Mouse (Mus musculus) right cerebral cortex, postnatal 14 days (tissue): ENCODE data around the gene F3.
"Not testable (repeated sequence)": the region's sequence is repeated elsewhere in the genome, so short reads cannot be mapped to it uniquely, and the experiment has no call there.

Source experiments
- DNase-seq: peaks from one replicate; pipeline ENCODE4 v3.0.0; 2022

The F3 gene

DNA sequence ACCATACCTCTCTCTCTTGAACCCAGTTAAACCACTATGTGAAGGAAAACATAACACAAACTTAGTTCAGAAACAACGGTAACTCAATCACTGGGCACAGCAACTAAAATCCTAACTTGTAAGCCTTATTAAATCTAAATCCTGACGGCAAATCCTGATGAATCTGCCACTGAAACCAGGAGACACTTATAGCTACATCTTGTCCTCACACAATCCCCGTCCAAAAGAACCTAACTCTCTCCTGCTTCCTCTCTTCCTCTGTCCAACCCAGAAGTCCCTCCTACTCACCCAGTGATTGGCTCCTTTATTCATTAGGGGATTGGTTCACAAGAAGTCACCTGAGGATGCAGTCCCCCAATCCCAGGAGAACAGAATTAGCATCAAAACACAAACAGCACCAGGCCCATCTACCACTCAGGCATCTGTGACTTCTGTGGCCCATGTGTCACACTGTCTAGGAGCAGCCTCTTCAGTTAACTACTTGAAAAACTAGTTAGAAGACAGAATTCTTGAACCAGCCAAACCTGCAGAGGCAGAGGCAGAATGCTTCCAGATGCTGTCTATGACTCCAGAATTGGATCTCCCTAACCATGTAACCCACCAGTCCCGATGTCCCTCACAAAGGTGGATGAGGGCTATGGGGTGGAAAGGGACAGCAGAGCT lies 18.0 kb downstream of the F3 start:
- not testable (repeated sequence) for DNase-seq

DNA sequence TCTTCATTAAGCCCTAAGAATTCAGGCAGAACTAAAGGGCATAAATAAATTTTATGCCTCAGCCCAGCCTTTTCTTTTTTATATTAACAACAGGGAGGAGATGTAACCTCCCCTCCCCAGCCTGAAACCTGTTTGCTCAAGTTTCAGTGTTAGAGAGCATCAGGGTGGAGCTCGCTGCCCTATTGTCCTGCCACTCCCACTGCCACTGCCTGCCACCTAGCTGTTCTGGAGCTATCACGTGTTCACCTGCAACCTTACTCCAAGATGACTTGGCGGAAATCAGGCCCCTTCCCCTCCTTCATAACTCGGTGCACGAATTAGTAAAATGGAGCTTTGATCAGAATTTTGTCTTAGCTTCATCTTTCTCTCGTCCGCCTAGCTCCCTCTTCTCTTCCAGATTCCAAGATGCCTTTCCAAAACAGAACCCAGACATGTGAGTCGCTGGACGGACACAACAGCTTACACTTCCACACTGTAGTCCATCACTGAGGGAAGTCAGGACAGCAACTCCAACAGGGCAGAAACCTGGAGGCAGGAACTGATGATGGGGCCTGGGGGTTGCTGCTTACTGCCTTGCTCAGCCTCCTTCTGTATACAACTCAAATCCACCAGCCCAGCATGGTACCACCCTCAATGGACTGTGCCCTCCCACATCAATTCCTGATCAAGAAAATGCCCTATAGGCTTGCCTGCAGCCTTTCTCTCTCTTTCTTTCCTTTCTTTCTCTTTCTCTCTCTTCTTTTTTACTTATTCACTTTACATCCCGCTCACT lies 31.2 kb downstream of the F3 start:
- not testable (repeated sequence) for DNase-seq

DNA sequence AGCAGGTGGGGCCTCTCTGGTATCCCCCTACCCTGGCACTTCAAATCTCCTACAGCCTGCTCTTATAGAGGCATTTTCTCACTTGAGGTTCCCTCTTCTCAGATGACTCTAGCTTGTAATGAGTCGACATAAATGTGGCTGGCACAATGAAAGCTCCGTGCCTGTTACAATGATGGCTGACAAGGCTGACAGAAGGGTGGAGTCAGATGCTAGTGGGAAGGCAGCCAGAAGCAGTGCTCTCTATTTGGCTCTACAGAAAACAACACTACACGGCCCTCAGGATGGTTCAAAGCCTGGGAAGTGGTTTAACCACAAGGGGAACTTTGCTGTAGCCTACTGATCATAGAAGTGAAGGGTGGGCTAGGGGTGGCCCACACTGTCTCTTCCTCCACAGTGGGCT lies 31.8 kb downstream of the F3 start:
- DNase-seq: no peak

DNA sequence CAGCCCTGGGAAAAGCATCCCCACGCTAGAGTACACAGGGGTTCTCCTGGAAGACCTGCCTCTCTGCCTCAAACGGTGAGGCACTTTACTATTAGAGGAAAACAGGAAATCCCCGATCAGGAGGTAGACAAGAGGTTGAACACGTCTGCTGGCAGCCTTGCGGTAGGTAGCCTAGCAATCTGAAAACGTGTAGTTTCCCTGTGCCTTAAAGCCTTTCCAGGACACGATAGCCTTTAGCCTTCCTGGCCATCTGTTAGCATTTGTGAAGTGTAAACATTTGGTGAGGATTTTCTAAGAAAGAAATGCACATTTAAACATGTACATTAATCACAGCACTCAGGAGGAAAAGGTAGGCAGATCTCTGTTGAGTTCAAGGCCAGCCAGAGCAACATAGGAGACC lies 35.0 kb downstream of the F3 start:
- DNase-seq: no peak

DNA sequence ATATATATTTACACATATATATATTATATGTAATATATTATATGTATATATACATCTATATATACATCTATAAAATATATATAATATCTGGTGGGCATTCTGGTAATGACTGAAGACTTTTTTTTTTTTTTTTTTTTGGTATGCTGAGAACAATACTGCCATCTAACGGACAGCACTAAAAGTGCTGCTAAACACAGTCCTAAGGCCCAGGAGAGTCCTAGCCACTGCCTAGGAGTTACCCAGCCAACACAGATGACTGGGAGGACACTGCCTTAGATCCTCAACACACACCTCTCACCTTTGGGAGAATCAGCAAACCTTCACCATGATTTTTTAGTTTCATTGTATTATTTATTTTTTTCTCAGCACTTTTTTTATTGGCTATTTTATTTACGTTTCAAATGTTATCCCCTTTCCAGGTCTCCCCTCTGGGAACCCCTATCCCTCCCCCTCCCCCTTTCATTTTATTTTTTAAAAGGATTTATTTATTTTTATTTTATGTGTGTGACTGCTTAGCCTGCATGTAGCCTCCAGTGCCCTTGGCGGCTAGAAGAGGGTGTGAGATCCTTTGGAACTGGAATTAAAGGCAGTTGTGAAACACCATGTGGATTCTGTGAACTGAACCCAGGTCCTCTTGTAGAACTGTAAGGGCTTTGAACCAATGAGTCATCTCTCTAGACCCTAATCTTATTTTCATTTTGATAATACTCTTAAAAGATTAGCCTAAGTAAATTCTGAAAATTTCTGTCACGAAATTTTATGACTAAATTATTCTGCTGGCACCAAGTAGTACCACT lies 38.9 kb downstream of the F3 start:
- no peak for DNase-seq

DNA sequence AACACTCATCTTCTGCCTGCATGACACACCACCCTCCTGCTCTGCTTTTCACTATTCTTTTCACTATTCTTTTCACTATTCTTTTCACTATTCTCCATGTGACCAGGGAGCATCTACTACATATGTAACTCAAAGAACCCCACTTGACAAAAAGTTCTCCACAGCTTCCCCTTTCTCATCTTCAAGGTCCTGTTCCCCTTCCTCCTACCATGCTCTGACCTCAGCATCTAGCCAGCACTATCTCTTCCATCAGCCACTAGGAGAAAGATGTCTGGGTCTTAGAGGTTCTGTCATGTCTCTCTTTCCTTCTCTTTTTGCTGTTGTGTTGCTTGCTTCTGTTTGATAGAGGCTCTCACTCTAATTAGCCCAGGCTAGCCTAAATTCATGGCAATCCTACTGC lies 42.7 kb downstream of the F3 start:
- DNase-seq: no peak

DNA sequence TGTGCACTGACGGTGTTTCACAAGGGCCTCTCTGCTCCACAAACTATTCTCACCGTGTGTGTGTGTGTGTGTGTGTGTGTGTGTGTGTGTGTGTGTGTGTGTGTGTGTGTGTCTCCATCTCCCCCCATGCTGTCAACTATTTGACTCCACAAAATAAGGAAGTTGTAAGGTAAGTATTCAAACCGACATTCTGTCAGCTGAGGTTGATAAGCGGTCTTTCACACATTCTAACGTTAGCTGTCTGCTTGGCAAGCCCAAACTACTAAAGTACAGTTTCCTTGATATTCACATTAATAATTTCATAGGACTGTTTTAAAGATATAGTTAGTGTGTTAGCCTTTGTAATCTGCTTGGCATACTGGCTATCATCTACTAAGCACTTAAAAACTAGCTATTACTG lies 43.5 kb downstream of the F3 start:
- no peak for DNase-seq

DNA sequence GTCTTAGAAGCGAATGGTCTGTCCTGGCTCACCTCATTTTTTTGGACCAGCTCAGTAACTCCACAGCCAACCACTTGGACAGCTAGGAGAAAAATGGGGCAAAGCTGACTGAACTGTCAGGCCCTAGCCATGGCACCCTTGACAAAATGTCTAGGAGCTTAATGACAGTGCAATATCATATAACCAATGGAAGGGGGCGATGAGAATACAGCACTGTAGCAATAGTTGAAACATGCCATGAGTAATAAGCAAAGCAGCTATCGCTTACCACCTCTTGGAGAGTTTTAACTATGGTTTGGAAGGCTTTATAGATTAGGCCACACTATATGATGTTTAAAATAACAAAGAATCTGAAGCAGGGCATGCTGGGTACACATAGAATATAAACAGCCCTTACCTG lies 45.4 kb downstream of the F3 start:
- DNase-seq: no peak

DNA sequence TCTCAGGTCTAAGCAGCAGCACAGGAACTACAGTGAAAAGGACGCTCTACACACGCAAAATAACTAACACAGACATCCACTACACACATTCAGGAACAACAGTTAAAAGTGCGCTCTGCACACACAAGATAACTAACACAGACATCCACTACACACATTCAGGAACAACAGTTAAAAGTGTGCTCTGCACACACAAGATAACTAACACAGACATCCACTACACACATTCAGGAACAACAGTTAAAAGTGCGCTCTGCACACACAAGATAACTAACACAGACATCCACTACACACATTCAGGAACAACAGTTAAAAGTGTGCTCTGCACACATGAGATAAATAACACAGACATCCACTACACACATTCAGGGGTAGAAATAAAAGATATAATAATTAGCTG lies 50.0 kb downstream of the F3 start:
- DNase-seq: not testable (repeated sequence)

DNA sequence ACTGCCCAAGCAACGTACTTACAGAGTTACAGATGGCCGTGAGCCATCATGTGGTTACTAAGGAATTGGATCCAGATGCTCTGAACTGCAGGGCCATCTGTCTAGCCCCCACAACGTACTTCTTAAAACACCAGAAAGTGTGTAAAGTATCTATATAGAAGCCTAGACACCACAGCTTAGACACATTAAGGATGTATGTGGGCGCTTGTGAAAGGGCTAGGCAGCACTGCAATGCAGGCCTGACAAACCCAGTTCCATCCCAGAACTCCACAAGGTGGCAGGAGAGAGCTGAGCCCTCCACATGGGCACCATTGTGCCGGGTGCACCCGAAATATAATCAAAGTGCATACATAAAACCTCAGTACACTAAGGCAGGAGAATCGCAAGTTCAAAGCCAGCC lies 54.6 kb downstream of the F3 start:
- peak; percentile 79 for DNase-seq

DNA sequence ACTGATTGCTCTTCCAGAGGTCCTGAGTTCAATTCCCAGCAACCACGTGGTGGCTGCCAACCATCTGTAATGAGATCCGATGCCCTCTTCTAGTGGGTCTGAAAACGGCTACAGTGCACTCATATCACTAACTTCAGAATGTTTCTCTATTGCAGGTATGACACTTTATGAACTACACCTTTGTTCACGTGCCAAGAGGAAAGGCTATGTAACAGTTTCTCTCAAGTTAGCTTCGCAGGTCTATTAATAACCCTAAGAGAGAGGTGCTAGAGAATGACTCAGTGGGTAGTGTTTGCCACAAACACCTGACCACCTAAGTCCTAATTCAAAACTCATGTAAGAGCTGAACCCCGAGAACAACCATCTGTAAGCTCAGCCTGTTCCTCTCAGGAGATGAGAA lies 59.7 kb downstream of the F3 start:
- no peak for DNase-seq
